Mouse (Mus musculus): ENCODE data around the gene Sergef.

GRCm38 (mm10) chr7:46560061-46560460 lies 79.5 kb downstream of the Sergef start:
- TF ChIP-seq CTCF (IDR thresholded peaks at IDR 0.05; ENCODE audit: insufficient read depth, low read depth, low read length) (no peak), POLR2A (IDR thresholded peaks at IDR 0.05; ENCODE audit: insufficient read depth, low read depth, low read length) (no peak)

All from olfactory bulb, adult 2 months (tissue).